Mouse (Mus musculus) ES-Bruce4 (cell line): ENCODE data around the gene Susd2. TPM values are rescaled to one million over a fixed set of nuclear protein-coding genes. Genes with fewer than 3 reads are reported as not detected.

Experiments
- H3K27ac ChIP-seq: 2 replicates; pipeline ENCODE4 v1.5.1; 2012; ENCODE audit warnings: low read length, inconsistent platforms; ENCODE audit not compliant: insufficient read depth
- H3K27me3 ChIP-seq: 2 replicates; pipeline ENCODE4 v1.6.1; 2012; ENCODE audit warnings: mild to moderate bottlenecking, low read length, inconsistent platforms; ENCODE audit not compliant: control insufficient read depth, poor library complexity, insufficient read depth, severe bottlenecking
- H3K36me3 ChIP-seq: 2 replicates; pipeline ENCODE4 v1.6.1; 2012; ENCODE audit warnings: inconsistent platforms, mild to moderate bottlenecking, low read length, moderate library complexity; ENCODE audit not compliant: control insufficient read depth, poor library complexity, insufficient read depth, severe bottlenecking
- H3K4me1 ChIP-seq: one replicate; pipeline ENCODE4 v1.8.1; 2011; ENCODE audit warnings: low read length; ENCODE audit not compliant: control insufficient read depth, insufficient read depth
- H3K4me3 ChIP-seq: 2 replicates; pipeline ENCODE4 v1.5.1; 2011; ENCODE audit warnings: low read depth, mild to moderate bottlenecking, low read length
- H3K9ac ChIP-seq: 2 replicates; pipeline ENCODE4 v1.6.1; 2012; ENCODE audit warnings: low read depth, mild to moderate bottlenecking, inconsistent platforms; ENCODE audit not compliant: poor library complexity, severe bottlenecking
- H3K9me3 ChIP-seq: replicated peaks from 2 replicates; pipeline ENCODE4 v1.6.1; 2012; ENCODE audit warnings: mild to moderate bottlenecking, low read length, inconsistent platforms; ENCODE audit not compliant: control insufficient read depth, poor library complexity, insufficient read depth, severe bottlenecking
- CTCF ChIP-seq: IDR thresholded peaks from one replicate; pipeline ENCODE4 v1.8.1; 2011; ENCODE audit warnings: low read depth, low read length
- EP300 ChIP-seq: IDR thresholded peaks from 2 replicates; pipeline ENCODE4 v1.6.1; 2011; ENCODE audit warnings: low read depth, low read length; ENCODE audit not compliant: insufficient read depth
- POLR2A ChIP-seq: IDR thresholded peaks from one replicate; pipeline ENCODE4 v1.8.1; 2011; ENCODE audit warnings: low read length; ENCODE audit not compliant: insufficient read depth
- polyA plus RNA-seq: library from polyadenylated mRNA; stranded (reverse); fragments of >200 nt; gene quantifications from 2 replicates; pipeline ENCODE4 v1.2.4, GENCODE M21; 2011; ENCODE audit warnings: low read depth; ENCODE audit not compliant: missing spikeins, insufficient read depth, insufficient read length

The Susd2 gene
- polyA plus RNA-seq, 1 experiment: 11.1 TPM

- peaks cover 4% of the 10 kb centered on the region for H3K4me1 ChIP-seq
- TF ChIP-seq POLR2A: no peak
- no peak for TF ChIP-seq CTCF
- TF ChIP-seq EP300: no peak
- H3K27ac ChIP-seq: peak overlapping the region; percentile 32
- no peak overlapping the region for H3K9ac ChIP-seq
- no peaks in the 10 kb centered on the region for H3K27me3 ChIP-seq
- H3K4me3 ChIP-seq: peak overlapping the region; percentile 32
- H3K9me3 ChIP-seq: no peaks in the 10 kb centered on the region
- no peaks in the 10 kb centered on the region for H3K36me3 ChIP-seq
Measured at GRCm38 (mm10) chr10:75635019-75635692, 8.7 kb downstream of the Susd2 start.

- no peak for TF ChIP-seq POLR2A
- no peak for TF ChIP-seq EP300
- TF ChIP-seq CTCF: no peak
- Histone ChIP-seq H3K27me3 (no peaks in the 10 kb centered on the region), H3K4me3 (no peak overlapping the region), H3K27ac (no peak overlapping the region), H3K9me3 (no peaks in the 10 kb centered on the region), H3K9ac (no peak overlapping the region), H3K36me3 (no peaks in the 10 kb centered on the region), H3K4me1 (peaks cover 4% of the 10 kb centered on the region)
Measured at GRCm38 (mm10) chr10:75634610-75635009, 9.2 kb downstream of the Susd2 start.

GRCm38 (mm10) chr10:75633576-75634139, 10.2 kb downstream of the Susd2 start:
- no peak overlapping the region for H3K4me3 ChIP-seq
- H3K36me3 ChIP-seq: no peaks in the 10 kb centered on the region
- no peaks in the 10 kb centered on the region for H3K27me3 ChIP-seq
- no peak overlapping the region for H3K9ac ChIP-seq
- H3K4me1 ChIP-seq: peaks cover 4% of the 10 kb centered on the region
- TF ChIP-seq EP300 (no peak), POLR2A (no peak), CTCF (no peak)
- H3K27ac ChIP-seq: no peak overlapping the region
- H3K9me3 ChIP-seq: no peaks in the 10 kb centered on the region

- Histone ChIP-seq H3K27ac (no peak overlapping the region), H3K4me3 (no peak overlapping the region), H3K9me3 (no peaks in the 10 kb centered on the region), H3K27me3 (no peaks in the 10 kb centered on the region), H3K36me3 (no peaks in the 10 kb centered on the region), H3K9ac (no peak overlapping the region), H3K4me1 (peaks cover 4% of the 10 kb centered on the region)
- TF ChIP-seq POLR2A: no peak
Measured at GRCm38 (mm10) chr10:75633048-75633447, 10.8 kb downstream of the Susd2 start.

GRCm38 (mm10) chr10:75632633-75633032, 11.2 kb downstream of the Susd2 start:
- Histone ChIP-seq H3K36me3 (no peaks in the 10 kb centered on the region), H3K27me3 (no peaks in the 10 kb centered on the region), H3K9me3 (no peaks in the 10 kb centered on the region), H3K9ac (no peak overlapping the region), H3K4me3 (no peak overlapping the region), H3K27ac (no peak overlapping the region), H3K4me1 (peaks cover 4% of the 10 kb centered on the region)
- TF ChIP-seq CTCF: no peak
- TF ChIP-seq POLR2A: no peak
- TF ChIP-seq EP300: no peak

- H3K4me1 ChIP-seq: no peaks in the 10 kb centered on the region
- no peak overlapping the region for H3K27ac ChIP-seq
- H3K4me3 ChIP-seq: no peak overlapping the region
- TF ChIP-seq EP300 (no peak), POLR2A (no peak), CTCF (no peak)
- no peak overlapping the region for H3K9ac ChIP-seq
- no peaks in the 10 kb centered on the region for H3K9me3 ChIP-seq
- no peaks in the 10 kb centered on the region for H3K36me3 ChIP-seq
- no peaks in the 10 kb centered on the region for H3K27me3 ChIP-seq
Measured at GRCm38 (mm10) chr10:75627490-75627889, 16.3 kb downstream of the Susd2 start.
